Mouse (Mus musculus) kidney, postnatal 10 days (tissue): ENCODE results near the gene Gm20820.
"Not testable (repeated sequence)": the region's sequence is repeated elsewhere in the genome, so short reads cannot be mapped to it uniquely, and the experiment has no call there.

Experiments
- DNase-seq: peaks from one replicate; pipeline ENCODE4 v3.0.0; 2021; ENCODE audit warnings: mixed read lengths

Gene Gm20820

DNA sequence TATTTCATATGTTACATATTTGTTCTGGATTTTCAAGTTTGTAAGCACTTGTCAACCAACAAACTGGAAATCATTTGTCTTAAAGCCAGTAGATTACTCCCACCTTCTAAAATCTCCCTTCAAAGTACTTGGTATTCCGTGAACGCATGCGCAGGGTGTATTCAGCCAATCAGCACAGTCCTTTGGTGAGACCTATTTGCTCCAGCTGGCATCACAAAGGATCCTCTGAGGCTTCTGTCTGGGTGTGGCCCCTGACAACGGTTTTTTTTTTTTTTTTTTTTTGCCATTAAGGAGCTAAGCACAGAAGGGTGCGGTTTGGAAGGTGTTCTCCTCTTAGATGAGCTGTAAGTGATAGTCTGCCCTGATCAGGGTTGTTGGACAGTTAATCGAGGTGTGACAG lies at the start of gene Gm20820:
TSS of gene Gm20820 (plus strand) at position 301 of the 400 bp plus-strand sequence.
- not testable (repeated sequence) for DNase-seq
